Mouse (Mus musculus) testis, adult 2 months (tissue): ENCODE results near the gene Lrsam1.

ENCODE experiments used
- CTCF ChIP-seq: fragments of 200-500 bp; IDR thresholded peaks from 2 replicates; pipeline ENCODE4 v1.5.1; 2012; ENCODE audit warnings: low read depth, mild to moderate bottlenecking, inconsistent platforms, low read length, moderate library complexity; ENCODE audit not compliant: control insufficient read depth, insufficient read depth, insufficient replicate concordance
- POLR2A ChIP-seq: fragments of 200-500 bp; IDR thresholded peaks from 2 replicates; pipeline ENCODE4 v1.6.1; 2012; ENCODE audit warnings: low read depth, mild to moderate bottlenecking, inconsistent platforms, low read length, moderate library complexity; ENCODE audit not compliant: control insufficient read depth

DNA sequence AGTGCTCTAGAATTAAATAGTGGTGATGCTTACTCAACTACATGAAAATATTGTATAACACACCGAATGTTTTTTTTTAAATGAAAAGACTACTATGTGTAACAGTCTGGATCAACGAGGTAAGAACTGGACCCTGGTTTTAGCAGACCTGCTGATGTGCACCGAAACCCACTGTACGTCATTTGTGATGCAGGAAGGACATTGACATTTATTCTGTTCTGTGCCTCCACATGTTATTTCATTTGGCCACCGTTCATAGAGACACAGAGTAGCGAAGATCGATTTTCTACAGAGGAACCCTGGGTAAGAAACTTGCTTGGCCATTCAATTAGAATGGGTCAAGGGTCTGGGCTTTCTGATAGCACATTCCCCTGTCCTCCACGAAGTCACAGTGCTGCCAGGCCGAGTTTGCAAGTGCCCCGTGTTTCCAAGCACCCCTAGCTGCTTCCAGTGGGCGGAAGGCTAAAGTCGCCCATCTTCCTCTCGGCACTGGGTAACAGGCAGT, 4.8 kb upstream of the Lrsam1 start:
- TF ChIP-seq CTCF (no peak), POLR2A (no peak)
